Mouse (Mus musculus): ENCODE measurements at regions not wholly inside any gene's neighbourhood (a gene's known extent, or its start where the extent isn't known, plus 50 kb on each side); places are given as distances from the start of the nearest gene placed in this dataset.
A peak's percentile ranks its signal among the peaks of the same experiment; 100 is the strongest.

GRCm38 (mm10) chr7:51307757-51308156 lies 203.1 kb upstream of the Ano5 start:
- no peak for DNase-seq

GRCm38 (mm10) chr7:51310191-51310590 lies 200.6 kb upstream of the Ano5 start:
- no peak for DNase-seq

GRCm38 (mm10) chr7:51339841-51340540 lies 170.8 kb upstream of the Ano5 start:
- DNase-seq: peak; percentile 17 to 24

GRCm38 (mm10) chr7:51347521-51347920 lies 163.3 kb upstream of the Ano5 start:
- DNase-seq: no peak

GRCm38 (mm10) chr7:51360134-51360533 lies 150.7 kb upstream of the Ano5 start:
- no peak for DNase-seq

- DNase-seq: no peak
Observed at GRCm38 (mm10) chr7:51377584-51377983, 133.2 kb upstream of the Ano5 start.

Data from kidney, postnatal 36 days (tissue).